Mouse (Mus musculus): ENCODE data around the gene Nphs1.

Gene Nphs1

DNA sequence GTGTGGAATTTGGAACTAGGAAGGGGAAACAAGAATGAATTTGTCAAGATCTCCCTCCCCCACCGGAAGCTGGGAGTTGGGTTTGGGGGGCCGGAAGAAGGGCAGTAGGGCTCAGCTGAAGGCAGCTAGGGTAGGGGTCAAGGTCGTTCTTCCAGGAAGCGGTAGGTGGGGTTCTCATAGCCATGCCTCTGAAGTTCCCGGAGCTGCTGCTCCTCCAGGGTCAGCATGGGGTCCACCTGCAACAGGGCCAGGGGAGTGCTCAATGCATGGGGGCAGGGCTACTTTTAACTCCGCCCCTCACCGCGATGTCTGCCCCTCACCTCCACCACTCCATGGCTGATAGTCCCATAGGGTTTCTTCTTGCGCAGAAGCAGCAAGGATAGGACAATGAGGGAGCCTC is 23.0 kb upstream of the Nphs1 start:
- in situ Hi-C loops (cut with MboI; ENCODE audit: low pct_unique_long_range_greater_than_20kb in 1 of 2, low sequenced_read_pairs in 2 of 2, unreplicated experiment in 1 of 2): loop anchor here (5.0 kb wide), 1 partner anchor 37 kb away; no protein-coding TSS in a partner anchor

DNA sequence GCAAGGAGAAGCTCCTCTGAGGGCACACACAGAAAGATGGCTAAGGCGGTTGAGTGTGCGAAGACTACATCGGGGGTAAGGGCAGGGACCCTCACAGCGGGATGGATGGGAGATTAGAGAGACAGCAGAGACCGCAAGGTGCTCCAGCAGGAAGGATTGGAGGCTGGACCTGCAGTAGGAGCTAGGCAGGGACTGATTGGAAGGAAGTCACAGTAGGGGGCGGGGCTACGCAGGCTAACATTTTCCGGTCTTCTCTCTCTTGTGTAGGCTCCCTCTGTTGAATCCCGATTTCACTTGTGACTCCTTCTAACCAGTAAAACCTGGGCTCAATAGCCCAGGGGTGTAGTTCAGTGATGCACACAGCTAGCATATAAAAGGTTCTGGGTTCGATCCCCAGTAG is 21.2 kb upstream of the Nphs1 start:
- in situ Hi-C loops (cut with MboI; ENCODE audit: low pct_unique_long_range_greater_than_20kb in 1 of 2, low sequenced_read_pairs in 2 of 2, unreplicated experiment in 1 of 2): loop anchor here (5.0 kb wide), 1 partner anchor 35 kb away; no protein-coding TSS in a partner anchor

DNA sequence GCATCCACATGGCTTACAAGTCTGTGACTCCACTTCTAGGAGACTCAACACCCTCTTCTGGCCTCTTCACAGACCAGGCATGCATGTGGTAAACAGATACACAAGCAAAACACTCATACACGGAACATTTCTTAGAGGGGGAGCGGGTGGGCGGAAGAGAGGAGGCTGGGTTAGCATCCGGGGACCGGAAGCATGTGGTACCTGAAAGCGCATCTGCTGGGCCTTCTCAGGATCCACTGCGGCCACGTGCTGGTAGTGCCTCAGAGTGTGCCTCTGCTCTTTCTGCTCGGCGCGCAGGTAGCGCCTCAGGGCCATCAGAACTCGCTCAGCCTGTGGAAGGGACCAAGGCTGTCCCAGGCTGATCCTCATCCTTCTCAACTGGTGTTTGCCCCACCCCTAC is 18.4 kb upstream of the Nphs1 start:
- in situ Hi-C loops (cut with MboI; ENCODE audit: low pct_unique_long_range_greater_than_20kb in 1 of 2, low sequenced_read_pairs in 2 of 2, unreplicated experiment in 1 of 2): loop anchor here (5.0 kb wide), 1 partner anchor 33 kb away; no protein-coding TSS in a partner anchor

DNA sequence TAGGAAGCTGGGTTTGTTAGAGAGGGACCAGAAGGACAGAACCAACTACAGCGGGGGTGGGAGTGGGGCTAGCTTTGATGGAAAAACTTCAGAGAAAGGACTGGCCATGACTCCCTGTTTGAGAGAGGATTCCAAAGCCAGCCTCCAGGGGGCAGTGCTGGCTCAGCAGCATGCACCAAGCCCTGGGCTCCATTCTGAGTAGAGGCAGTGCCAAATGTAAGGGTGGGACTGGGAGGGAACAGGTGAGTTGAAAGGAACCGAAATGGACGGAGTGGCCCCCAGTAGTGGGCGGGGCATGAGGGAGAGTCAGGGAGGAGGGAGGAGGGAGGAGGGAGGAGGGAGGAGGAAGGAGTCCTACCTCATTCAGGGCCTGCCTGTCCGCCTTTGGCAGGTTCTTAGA is 17.4 kb upstream of the Nphs1 start:
- in situ Hi-C loops (cut with MboI; ENCODE audit: low pct_unique_long_range_greater_than_20kb in 1 of 2, low sequenced_read_pairs in 2 of 2, unreplicated experiment in 1 of 2): no loop called here

DNA sequence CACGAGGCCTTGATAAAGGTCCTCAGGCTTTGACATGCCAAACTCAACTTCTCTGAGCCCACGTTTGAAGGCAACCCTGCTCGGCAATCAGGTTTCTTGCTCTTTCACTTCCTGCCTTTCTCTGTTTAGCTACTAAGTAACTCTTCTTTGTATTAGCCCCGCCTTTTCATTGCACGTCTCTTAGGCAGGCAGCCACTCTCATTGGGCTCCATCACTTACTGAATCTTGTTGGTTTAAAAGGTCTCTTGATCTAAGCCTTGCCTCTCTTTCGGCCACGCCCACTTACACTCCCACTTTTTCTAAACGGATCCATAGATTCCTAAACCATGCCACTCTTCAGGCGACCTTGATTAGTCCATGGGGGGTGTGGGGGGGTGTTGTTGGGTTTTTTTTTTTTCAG is 14.4 kb upstream of the Nphs1 start:
- in situ Hi-C loops (cut with MboI; ENCODE audit: low pct_unique_long_range_greater_than_20kb in 1 of 2, low sequenced_read_pairs in 2 of 2, unreplicated experiment in 1 of 2): no loop called here

DNA sequence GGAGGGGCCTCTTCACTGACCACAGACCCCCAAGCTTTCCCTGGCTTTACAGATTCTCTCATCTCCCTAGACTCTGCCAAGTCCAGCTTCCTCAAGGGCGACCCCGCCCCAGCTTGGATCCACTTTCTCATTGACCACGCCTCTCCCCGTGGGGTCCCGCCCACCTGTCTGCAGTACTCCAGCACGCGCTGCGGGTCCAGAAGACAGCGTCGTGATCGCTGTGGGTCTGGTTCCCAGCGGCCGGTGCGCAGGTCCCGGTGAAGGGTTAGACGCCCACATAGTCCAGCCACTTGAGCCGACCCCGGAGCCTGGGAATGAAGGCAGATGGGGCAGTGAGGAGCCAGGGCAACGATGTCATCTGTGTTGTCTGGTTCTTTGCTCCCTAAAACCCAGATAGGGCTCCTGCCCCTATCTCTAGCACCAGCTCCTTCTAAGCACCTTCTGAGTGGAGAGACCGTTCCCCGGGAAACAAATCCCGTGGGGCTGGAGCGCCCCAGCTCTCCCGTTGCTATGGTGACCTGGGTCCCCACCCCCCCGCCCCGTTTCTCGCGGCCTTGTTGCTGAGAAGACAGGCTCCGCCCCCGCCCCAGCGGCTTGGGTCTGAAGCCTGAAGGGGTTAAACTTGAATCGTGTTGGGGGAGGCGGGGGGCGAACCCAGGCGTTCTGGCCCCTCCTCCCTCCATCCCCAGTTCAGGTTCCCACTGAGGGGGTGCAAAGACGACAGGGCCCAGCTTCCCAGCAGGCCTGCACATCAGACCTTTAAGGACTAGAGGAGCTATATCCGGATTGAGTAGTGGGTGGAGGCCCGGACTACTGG is 13.8 kb upstream of the Nphs1 start:
- in situ Hi-C loops (cut with MboI; ENCODE audit: low pct_unique_long_range_greater_than_20kb in 1 of 2, low sequenced_read_pairs in 2 of 2, unreplicated experiment in 1 of 2): no loop called here

DNA sequence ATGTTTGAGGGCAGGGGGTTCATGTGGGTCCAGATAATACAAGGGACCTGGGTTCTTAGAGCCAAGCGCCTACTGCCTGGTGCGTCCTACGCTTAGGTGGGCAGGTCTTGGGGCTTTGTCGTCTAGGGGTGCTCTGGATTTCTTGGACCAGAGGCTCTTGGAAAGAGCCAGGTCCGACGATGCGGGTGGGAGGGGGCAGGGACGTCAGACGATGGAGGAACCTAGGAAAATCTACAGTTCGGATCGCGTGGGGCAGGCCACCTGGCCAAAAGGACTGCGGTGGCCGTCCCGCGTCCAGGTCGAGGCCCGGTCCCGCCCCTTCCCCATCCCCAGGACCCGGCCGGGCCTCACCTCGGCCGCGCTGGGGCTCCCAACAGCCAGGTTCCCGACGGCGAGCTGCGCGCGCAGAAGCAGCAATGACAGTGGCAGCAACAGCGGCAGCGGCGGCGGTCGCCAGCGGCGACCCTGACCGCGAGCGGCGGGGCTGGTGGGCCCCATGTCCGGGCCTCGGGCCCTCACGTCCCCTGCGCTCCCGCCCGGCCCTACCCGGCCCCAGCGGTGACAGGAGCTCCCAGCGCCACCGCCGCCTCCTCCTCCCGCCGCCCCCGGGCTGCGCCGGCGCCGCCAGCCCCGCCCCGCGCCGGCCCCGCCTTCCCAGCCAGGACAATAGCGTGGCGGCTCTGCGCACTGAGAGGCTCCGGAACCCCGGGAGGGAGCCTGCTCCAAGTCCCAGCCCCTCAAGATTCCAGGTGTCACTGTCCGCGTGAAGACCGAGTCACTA is 13.0 kb upstream of the Nphs1 start, which contains the start of gene Aplp1:
TSS of gene Aplp1 (minus strand) at position 565 of the 781 bp plus-strand sequence.
- in situ Hi-C loops (cut with MboI; ENCODE audit: low pct_unique_long_range_greater_than_20kb in 1 of 2, low sequenced_read_pairs in 2 of 2, unreplicated experiment in 1 of 2): no loop called here

DNA sequence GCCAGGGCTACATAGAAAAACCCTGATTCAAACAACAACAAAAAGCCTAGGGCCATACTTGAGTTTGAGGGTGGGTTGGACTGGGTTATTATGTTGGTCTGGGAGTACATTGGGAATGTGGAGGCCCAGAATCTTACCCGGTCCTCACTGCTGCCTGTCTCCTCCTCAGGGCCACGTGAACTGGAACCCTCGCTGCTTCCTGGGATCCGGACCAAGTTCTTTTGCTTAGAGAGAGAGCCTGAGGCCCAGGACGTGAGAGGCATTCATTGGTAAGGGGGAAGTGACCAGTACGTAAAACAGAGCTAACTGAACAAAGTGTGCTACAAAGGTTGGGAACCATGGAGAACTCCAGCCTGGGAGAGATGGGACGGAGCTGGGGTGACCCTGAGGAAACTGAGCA is 7.9 kb upstream of the Nphs1 start:
- in situ Hi-C loops (cut with MboI; ENCODE audit: low pct_unique_long_range_greater_than_20kb in 1 of 2, low sequenced_read_pairs in 2 of 2, unreplicated experiment in 1 of 2): no loop called here

DNA sequence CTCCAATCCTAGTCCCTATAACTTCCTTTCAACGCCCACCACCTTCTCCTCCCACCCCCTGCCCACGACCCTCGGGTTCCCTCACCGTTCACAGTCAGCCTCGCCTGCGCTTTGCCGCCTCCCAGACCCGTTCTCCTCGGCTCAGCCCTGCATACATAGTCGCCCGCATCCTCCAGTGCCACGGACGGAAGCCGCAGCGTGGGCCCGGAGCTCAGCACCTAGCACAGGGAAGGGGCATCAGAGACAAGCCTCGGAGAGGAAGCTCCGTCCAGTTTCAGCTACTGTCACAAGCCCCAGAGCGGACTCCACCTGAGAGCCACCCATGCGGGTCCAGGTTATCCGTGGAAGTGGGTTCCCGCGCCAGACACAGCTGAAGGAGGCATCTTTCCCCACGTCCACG is 4.8 kb upstream of the Nphs1 start:
- in situ Hi-C loops (cut with MboI; ENCODE audit: low pct_unique_long_range_greater_than_20kb in 1 of 2, low sequenced_read_pairs in 2 of 2, unreplicated experiment in 1 of 2): no loop called here

DNA sequence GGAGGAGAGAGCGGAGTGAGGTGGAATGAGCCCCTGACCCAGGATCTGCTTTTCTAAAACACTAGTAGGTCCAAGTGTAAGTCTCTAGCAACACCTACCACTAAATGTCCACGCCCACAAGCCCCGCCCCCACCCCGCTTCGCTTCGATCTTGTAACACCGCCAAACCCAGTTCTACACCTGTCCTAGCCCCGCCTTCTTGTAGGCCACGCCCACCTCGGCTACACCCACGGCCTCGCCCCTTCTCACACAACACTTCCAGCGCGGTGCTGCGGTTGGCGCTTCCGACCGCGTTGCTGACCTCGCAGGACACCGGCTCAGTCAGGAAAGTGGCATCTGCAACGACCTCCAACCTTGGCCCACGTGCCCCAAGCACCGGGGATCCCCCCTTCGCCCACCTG is 4.3 kb upstream of the Nphs1 start:
- in situ Hi-C loops (cut with MboI; ENCODE audit: low pct_unique_long_range_greater_than_20kb in 1 of 2, low sequenced_read_pairs in 2 of 2, unreplicated experiment in 1 of 2): no loop called here

DNA sequence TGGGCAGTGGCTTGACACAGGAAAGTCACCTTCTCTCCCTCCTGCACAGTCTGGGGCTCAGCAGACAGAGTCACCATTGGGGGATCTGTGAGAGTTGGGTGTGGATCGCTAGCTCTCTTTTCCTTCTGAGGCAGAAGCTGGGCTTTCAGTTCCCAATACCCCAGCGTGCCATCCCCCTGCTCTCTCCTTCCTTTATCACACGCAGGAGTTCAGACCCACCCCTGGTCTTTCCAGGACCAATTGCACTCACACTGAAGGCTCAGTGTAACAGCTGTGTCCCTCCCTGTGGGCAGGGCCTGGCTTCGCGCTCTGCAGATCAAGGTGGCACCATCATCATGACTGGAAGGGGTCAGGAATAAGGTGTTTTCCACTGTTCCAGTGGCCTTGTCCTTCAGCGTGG is 3.9 kb upstream of the Nphs1 start:
- in situ Hi-C loops (cut with MboI; ENCODE audit: low pct_unique_long_range_greater_than_20kb in 1 of 2, low sequenced_read_pairs in 2 of 2, unreplicated experiment in 1 of 2): no loop called here

DNA sequence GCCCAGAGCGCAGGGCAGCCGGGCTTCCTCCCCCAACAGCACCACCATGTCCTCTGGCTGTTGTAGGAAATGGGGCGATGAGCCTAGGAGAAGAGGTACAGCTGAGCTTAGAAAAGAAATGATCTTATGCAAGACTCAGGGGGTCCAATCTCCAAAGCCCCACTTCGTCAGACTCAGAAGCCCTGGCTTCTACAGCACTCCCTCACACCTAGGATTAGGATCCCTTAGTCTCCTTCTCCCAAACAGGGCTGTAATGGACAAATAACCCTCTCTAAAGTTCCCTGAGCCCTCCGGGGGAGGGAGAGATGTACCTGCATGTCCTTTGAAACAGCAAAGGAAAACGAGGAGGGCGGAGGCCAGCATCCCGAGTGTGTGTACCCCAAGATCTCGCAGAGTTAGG is 1.6 kb upstream of the Nphs1 start:
- in situ Hi-C loops (cut with MboI; ENCODE audit: low pct_unique_long_range_greater_than_20kb in 1 of 2, low sequenced_read_pairs in 2 of 2, unreplicated experiment in 1 of 2): no loop called here

DNA sequence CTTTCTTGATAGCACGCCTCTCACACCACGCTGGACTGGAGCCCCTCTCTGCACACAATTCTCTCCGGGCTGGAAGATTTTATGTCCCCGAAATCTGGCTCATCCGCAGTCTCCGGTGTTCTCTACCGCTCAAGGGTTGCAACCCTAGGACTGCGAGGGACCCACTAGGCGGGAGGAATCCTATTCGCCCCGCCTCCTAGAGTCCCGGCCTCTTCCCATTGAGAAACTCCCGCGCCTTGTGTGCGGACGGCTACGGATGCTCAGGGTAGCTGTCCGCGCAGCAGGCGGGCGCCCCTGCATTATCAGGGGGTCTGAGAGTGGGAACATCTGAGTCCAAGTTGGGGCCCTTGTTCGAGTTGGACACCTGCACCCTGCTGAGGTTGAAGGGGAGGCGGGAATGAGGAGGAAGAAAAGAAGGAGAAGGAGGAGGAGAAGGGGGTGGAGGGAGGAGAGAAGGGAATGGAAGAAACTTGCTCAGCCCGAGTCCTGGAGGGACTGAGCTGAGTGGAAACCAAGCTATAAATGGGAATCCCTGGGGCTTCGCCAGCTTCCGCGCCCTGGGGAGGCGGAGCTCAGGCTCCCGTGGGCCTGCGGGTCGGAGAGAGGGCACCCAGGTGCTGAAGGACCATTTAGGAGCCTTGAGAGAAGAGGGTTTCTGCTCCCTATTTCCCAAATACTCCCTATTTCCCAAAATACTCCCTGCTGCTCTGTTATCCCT is 1.0 kb upstream of the Nphs1 start:
- in situ Hi-C loops (cut with MboI; ENCODE audit: low pct_unique_long_range_greater_than_20kb in 1 of 2, low sequenced_read_pairs in 2 of 2, unreplicated experiment in 1 of 2): no loop called here

DNA sequence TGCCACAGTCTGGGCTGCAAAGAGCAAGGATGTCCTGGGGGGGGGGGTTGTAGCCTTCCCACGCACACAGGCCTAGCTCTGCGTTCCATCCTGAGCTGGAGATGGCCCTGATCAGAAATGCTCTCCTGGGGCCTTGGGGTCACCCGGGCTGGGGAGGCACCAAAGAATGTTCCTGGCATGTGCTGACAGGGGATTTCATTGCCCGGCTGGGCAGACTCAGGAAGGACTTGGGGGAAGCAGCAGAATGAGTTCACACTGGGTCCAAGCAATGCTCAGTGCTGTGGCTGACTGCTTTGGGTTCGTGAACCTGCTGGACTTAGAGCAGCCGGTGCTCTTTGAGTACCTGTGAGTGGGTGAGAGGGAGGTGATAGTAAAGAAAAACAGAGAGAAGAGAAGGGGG is 1.4 kb downstream of the Nphs1 start:
- in situ Hi-C loops (cut with MboI; ENCODE audit: low pct_unique_long_range_greater_than_20kb in 1 of 2, low sequenced_read_pairs in 2 of 2, unreplicated experiment in 1 of 2): no loop called here

DNA sequence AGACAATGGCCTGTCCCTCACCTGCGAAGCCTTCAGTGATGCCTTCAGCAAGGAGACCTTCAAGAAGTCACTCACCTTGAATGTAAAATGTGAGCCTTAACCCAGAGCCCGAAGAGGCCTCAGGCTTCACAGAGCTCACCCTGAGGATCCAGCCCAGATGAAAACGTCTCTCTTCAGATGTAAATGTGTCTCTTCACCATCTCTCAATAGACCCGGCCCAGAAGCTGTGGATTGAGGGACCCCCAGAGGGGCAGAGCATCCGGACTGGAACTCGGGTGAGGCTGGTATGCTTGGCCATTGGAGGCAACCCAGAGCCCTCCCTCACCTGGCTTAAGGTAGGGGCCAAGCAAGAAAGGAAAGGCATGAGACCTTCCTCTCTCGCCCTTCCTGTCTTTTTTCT is 5.5 kb downstream of the Nphs1 start:
- in situ Hi-C loops (cut with MboI; ENCODE audit: low pct_unique_long_range_greater_than_20kb in 1 of 2, low sequenced_read_pairs in 2 of 2, unreplicated experiment in 1 of 2): no loop called here

DNA sequence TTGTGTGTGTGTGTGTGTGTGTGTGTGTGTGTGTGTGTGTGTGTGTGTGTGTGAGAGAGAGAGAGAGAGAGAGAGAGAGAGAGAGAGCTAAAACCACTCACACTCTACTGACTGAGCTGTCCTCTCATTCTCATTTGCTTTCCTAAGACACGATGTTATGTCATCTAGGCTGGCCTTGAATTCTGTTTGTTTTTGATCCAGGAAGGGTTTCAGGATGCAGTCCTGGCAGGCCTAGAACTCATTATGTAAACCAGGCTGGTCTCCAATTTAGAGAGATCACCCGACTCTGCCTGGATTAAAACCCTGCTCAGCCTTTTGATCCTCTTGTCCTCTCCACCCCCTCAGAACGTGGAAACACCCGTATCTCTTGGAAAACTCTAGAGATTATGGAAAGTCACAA is 5.9 kb downstream of the Nphs1 start:
- in situ Hi-C loops (cut with MboI; ENCODE audit: low pct_unique_long_range_greater_than_20kb in 1 of 2, low sequenced_read_pairs in 2 of 2, unreplicated experiment in 1 of 2): no loop called here

DNA sequence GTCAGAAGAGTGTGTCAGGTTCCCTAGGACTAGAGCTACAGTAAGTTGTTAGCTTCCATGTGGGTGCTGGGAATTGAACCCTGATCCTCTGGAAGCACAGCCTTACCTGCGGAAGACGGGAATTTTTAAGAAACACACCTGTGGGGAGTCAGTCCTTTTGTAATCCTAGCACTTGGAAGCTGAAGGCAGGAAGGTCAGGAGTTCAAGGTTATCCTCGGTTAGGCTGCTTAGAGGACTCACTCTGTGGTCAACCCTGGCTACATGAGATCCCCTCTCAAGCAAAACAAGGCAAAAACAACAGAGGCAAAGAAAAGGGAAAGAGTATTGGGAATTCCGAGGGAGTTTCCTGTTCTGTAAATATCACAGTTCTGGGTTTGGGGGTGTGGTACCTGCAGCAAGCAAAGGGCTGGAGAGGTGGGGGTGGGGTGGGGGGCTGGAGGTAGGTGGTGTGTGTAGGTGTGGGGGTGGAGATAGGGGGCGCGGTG is 6.7 kb downstream of the Nphs1 start:
- in situ Hi-C loops (cut with MboI; ENCODE audit: low pct_unique_long_range_greater_than_20kb in 1 of 2, low sequenced_read_pairs in 2 of 2, unreplicated experiment in 1 of 2): no loop called here

DNA sequence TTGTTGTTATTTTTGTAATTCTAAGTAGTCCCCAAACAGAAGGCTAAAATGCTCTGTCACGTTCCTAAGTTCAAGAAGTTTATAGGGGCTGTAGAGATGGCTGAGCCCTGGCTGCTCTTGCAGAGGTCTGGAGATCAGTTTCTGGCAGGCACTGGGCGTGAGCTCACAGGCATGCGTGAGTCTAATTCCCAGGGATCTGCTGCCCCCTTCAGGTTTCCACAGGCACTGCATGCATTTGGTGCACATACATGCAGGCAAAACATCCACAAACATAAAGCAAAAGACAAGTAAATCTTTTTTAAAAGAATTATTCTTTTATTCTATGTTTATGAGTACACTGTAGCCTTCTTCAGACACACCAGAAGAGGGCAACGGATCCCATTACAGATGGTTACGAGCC is 14.3 kb downstream of the Nphs1 start:
- in situ Hi-C loops (cut with MboI; ENCODE audit: low pct_unique_long_range_greater_than_20kb in 1 of 2, low sequenced_read_pairs in 2 of 2, unreplicated experiment in 1 of 2): loop anchor here (5.0 kb wide), 2 partner anchors 35 to 135 kb away; no protein-coding TSS in a partner anchor

DNA sequence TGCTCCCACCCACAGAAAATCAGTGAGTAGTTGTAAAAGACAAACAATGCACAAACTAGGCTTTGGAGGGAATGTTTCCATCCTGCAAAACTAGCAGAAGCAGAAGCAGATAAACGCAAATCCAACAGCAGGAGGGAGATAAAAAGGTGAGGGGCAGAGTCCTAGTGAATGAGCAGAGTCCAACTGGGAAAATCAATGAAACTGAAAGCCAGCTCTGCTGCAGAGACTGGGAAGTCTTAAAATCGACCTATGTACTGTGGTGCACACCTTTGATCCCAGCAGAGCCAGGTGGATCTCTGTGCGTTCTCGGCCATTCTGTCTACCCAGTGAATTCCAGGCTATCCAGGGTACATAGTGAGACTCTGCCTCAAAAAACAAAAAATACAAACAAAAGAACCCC is 16.9 kb downstream of the Nphs1 start:
- in situ Hi-C loops (cut with MboI; ENCODE audit: low pct_unique_long_range_greater_than_20kb in 1 of 2, low sequenced_read_pairs in 2 of 2, unreplicated experiment in 1 of 2): loop anchor here (5.0 kb wide), 2 partner anchors 38 to 138 kb away; no protein-coding TSS in a partner anchor

All from mouse embryonic stem cell (cell line).